Mouse (Mus musculus) hindbrain, postnatal 0 days (tissue): Measurements from ENCODE around the gene Gid4. TPM values are rescaled to one million over a fixed set of nuclear protein-coding genes. Genes with fewer than 3 reads are reported as not detected.

Source experiments
- ATAC-seq: fragments of 200-750 bp; cut with Nextera tagmentation; 2 replicates; pipeline ENCODE4 v1.8.0; 2017; ENCODE audit warnings: mild to moderate bottlenecking, moderate TSS enrichment, moderate library complexity
- DNase-seq: peaks from one replicate; pipeline ENCODE4 v3.0.0-alpha.2; 2015; ENCODE audit warnings: low spot score
- H3K27ac ChIP-seq: fragments of 300-500 bp; sonication (generic); 2 replicates; pipeline ENCODE4 v1.5.1; 2014; ENCODE audit warnings: mild to moderate bottlenecking
- H3K27me3 ChIP-seq: fragments of 300-500 bp; sonication (generic); 2 replicates; pipeline ENCODE4 v1.6.1; 2014; ENCODE audit warnings: low read length, mixed read lengths; ENCODE audit not compliant: insufficient read depth
- H3K36me3 ChIP-seq: fragments of 300-500 bp; sonication (generic); 2 replicates; pipeline ENCODE4 v1.6.1; 2014; ENCODE audit warnings: low read length, mixed read lengths; ENCODE audit not compliant: insufficient read depth
- H3K4me1 ChIP-seq: fragments of 300-500 bp; sonication (generic); 2 replicates; pipeline ENCODE4 v1.6.1; 2014; ENCODE audit warnings: antibody characterized with exemption, low read length, mixed read lengths; ENCODE audit not compliant: insufficient read depth
- H3K4me2 ChIP-seq: fragments of 300-500 bp; sonication (generic); 2 replicates; pipeline ENCODE4 v1.6.1; 2014; ENCODE audit warnings: low read depth, mild to moderate bottlenecking, low read length, moderate library complexity, mixed read lengths
- H3K4me3 ChIP-seq: fragments of 300-500 bp; sonication (generic); 2 replicates; pipeline ENCODE4 v1.5.1; 2014; ENCODE audit warnings: low read length
- H3K9ac ChIP-seq: fragments of 300-500 bp; sonication (generic); replicated peaks from 2 replicates; pipeline ENCODE4 v1.6.1; 2014; ENCODE audit warnings: mild to moderate bottlenecking, low read length, moderate library complexity, mixed read lengths
- H3K9me3 ChIP-seq: fragments of 300-500 bp; sonication (generic); 2 replicates; pipeline ENCODE4 v1.6.1; 2016; ENCODE audit warnings: low read length, mixed read lengths
- CTCF ChIP-seq: IDR thresholded peaks from 2 replicates; pipeline ENCODE4 v1.5.1; 2016; ENCODE audit warnings: antibody characterized with exemption, control low read depth, low read depth
- WGBS: fragments of 180-500 bp; shearing (Covaris S2); extraction: QIAGEN DNeasy Blood & Tissue Kit; methylation state at CpG from one replicate; pipeline ENCODE4 v1.1.7; 2014; 5-methylcytosine and 5-hydroxymethylcytosine counted together
- polyA plus RNA-seq: library from polyadenylated mRNA; unstranded; fragments of >200 nt; fragmentation: Nextera tagmentation; extraction: Ambion mirVana; gene quantifications from 2 replicates; pipeline ENCODE4 v1.2.1, GENCODE M21; 2015
- total RNA-seq: library from RNA; depleted of rRNA; stranded (reverse); fragments of >200 nt; gene quantifications from 2 replicates; pipeline ENCODE4 v1.2.3, GENCODE M21; 2014

The Gid4 gene
- total and polyA plus RNA-seq, 2 experiments from 2014 or later: 19.7 to 29.8 TPM

DNA sequence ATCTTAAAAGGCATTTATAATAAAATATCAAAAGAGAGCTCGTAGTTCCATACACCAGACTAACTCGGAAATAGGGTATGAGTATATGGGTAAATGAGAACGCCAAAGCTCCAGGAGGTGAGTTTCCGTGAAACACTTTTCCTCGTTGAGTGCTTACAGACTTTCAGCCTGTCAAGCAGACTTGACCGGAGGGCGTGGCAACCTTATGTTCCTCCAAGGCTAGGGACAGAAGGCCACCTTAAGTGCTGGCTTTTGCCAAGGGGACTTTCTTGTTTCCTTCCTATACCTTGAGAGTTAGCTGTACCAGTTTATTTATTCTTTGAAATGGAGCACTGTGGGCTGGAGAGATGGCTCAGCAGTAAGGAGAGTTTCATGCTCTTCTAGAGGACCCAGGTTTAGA, 23.2 kb downstream of the Gid4 start:
- no peaks in the 10 kb centered on the region for H3K4me1 ChIP-seq
- H3K9ac ChIP-seq: no peak overlapping the region
- no peak overlapping the region for H3K27ac ChIP-seq
- DNase-seq: no peak
- TF ChIP-seq CTCF: no peak
- ATAC-seq: no peak
- H3K9me3 ChIP-seq: no peaks in the 10 kb centered on the region
- H3K4me2 ChIP-seq: no peak overlapping the region
- H3K36me3 ChIP-seq: peaks cover 52% of the 10 kb centered on the region
- no peak overlapping the region for H3K4me3 ChIP-seq
- 45% methylated on average over 7 of the region's 7 CpGs for WGBS
- H3K27me3 ChIP-seq: no peaks in the 10 kb centered on the region

DNA sequence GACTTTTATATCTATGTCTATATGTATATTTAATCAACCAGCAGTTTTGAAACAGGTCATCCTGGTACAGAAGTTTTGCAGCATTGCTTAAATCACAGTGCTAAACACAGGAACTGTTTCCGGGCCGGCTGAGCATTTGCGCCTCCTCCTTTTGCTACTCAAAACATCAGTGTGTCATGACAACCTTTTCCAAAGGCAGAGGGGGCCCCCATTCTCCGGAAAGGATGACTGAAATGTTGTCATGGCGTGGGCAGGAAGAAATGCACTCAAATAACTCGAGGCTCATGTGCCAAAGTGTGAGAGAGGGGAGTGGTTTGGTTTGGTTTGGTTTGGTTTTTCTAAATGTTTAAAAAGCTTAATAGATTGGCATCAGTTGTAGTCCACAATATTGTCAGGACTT, 26.0 kb downstream of the Gid4 start:
- DNase-seq: no peak
- WGBS: 85% methylated on average over 6 of the region's 6 CpGs
- no peak overlapping the region for H3K9ac ChIP-seq
- peaks cover 35% of the 10 kb centered on the region for H3K36me3 ChIP-seq
- TF ChIP-seq CTCF: no peak
- H3K4me3 ChIP-seq: no peak overlapping the region
- no peaks in the 10 kb centered on the region for H3K4me1 ChIP-seq
- no peak overlapping the region for H3K4me2 ChIP-seq
- no peaks in the 10 kb centered on the region for H3K27me3 ChIP-seq
- ATAC-seq: no peak
- no peak overlapping the region for H3K27ac ChIP-seq
- H3K9me3 ChIP-seq: no peaks in the 10 kb centered on the region

DNA sequence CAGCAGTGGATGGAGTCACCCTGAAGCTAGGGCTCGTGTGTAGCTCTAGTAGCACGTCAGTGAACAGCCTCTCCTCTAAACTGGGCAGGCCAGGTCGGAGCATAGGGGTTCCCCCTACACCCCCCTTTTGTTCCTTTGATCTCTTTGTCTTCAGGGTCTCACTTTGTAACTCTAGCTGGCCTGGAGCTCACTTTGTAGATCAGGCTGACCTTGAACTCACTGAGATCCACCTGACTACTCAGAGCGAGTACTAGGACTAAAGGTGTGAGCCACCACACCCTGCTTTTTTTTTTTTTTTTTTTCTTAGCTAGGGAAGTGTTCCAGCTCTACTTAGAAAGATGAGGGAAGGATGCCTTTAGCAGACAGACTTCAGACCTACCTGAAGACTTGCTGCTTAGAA, 27.1 kb downstream of the Gid4 start:
- Histone ChIP-seq H3K4me3 (no peak overlapping the region), H3K4me1 (no peaks in the 10 kb centered on the region), H3K9me3 (no peaks in the 10 kb centered on the region), H3K36me3 (peaks cover 28% of the 10 kb centered on the region), H3K9ac (no peak overlapping the region), H3K4me2 (no peak overlapping the region), H3K27me3 (no peaks in the 10 kb centered on the region), H3K27ac (no peak overlapping the region)
- no peak for TF ChIP-seq CTCF
- ATAC-seq (no peak), DNase-seq (no peak)
- WGBS: 80% methylated on average over 4 of the region's 4 CpGs

DNA sequence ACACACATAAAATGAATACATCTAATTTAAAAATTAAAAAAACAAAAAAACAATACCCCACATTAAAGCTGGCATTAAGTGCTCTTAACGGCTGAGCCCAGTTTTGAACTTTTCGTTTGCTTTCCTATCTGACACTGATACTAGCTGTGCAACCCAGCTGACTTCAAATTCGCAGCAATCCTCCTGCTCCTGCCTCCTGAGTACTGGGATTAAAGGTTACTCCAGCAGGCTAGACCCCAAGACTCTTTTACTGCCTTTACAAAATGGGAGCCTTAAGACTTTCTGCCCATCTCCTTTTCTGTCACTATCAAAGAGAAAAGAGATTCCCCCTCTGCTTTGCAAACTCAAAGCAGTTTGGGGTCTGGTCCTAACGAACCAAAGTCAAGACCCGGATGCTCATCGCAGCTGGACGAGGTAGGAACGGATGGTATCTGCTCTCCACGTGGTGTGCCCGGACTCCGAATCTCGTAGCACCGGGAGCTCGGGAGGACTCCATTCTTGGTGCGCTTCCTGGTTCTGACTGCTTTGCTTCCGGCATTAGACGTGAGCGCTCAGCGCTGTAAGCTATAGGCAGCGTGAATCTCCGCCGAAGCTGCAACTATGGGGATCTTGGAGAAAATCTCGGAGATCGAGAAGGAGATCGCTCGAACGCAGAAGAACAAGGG, 37.3 kb downstream of the Gid4 start, which contains the start of gene Drg2:
Drg2 (plus strand) TSS at position 512 of the 665 bp plus-strand sequence.
- Histone ChIP-seq H3K27ac (peak within 1 kb of the TSS; percentile 75), H3K27me3 (no peaks in the 10 kb centered on the region), H3K4me1 (peaks cover 5% of the 10 kb centered on the region; the same call in 1 of the 2 replicates), H3K4me2 (peak within 1 kb of the TSS; percentile 90), H3K36me3 (peaks cover 24% of the 10 kb centered on the region), H3K9ac (peak within 1 kb of the TSS; percentile 74), H3K9me3 (no peaks in the 10 kb centered on the region), H3K4me3 (peak within 1 kb of the TSS; percentile 71)
- DNase-seq (peak; percentile 96), ATAC-seq (peak; percentile 92)
- 5% methylated on average over 27 of the region's 27 CpGs for WGBS
- no peak for TF ChIP-seq CTCF

DNA sequence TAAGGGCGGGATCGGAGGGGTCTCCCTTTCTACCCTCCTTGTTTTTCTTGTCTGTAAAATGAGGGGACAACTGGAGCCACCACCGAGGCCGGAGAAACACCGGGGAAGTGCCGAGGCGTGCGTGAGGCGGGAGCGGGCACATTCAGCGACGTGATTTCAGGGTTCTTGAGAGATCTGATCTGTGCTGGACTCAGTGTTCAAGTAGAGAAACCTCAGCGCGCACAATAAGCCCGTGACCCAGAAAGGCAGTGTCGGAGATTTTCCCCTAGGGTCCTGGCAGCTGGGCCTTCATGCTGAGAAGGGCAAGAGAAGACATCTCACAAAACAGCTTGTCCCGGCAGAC, 37.8 kb downstream of the Gid4 start:
- peak overlapping the region; percentile 71 for H3K4me3 ChIP-seq
- WGBS: under 1% methylated on average over 17 of the region's 17 CpGs
- no peaks in the 10 kb centered on the region for H3K27me3 ChIP-seq
- H3K4me2 ChIP-seq: peak overlapping the region; percentile 90
- no peaks in the 10 kb centered on the region for H3K9me3 ChIP-seq
- peak overlapping the region; percentile 75 for H3K27ac ChIP-seq
- TF ChIP-seq CTCF: no peak
- H3K9ac ChIP-seq: peak overlapping the region; percentile 74
- H3K4me1 ChIP-seq: peaks cover 5% of the 10 kb centered on the region; the same call in 1 of the 2 replicates
- H3K36me3 ChIP-seq: peaks cover 29% of the 10 kb centered on the region
- DNase-seq: peak; percentile 7
- peak; percentile 44 for ATAC-seq

DNA sequence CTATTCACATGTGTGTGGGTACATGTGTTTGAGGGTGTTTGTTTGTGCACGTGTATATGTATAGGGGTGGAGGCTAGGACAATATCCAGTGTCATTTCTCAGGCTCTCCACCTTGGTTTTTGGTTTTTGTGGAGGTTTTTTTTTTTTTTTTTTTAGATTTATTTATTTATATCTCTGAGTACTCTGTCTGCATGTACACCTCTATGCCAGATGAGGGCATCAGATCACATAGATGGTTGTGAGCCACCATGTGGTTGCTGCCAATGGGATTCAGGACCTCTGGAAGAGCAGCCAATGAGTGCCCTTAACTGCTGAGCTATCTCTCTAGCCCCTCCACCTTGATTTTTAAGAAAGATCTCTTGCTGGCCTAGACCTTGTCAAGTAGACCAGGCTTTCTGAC, 41.0 kb downstream of the Gid4 start:
- H3K27me3 ChIP-seq: no peaks in the 10 kb centered on the region
- H3K9me3 ChIP-seq: no peaks in the 10 kb centered on the region
- DNase-seq: peak; percentile 71
- 0 out of 2 replicates have a peak, but pooled peaks have one; percentile 46 for ATAC-seq
- peak; percentile 43 for TF ChIP-seq CTCF
- WGBS: 90% methylated on average over 1 of the region's 1 CpGs
- H3K4me2 ChIP-seq: no peak overlapping the region
- H3K27ac ChIP-seq: no peak overlapping the region
- peaks cover 52% of the 10 kb centered on the region for H3K36me3 ChIP-seq
- H3K4me1 ChIP-seq: peaks cover 5% of the 10 kb centered on the region; the same call in 1 of the 2 replicates
- no peak overlapping the region for H3K9ac ChIP-seq
- H3K4me3 ChIP-seq: no peak overlapping the region

DNA sequence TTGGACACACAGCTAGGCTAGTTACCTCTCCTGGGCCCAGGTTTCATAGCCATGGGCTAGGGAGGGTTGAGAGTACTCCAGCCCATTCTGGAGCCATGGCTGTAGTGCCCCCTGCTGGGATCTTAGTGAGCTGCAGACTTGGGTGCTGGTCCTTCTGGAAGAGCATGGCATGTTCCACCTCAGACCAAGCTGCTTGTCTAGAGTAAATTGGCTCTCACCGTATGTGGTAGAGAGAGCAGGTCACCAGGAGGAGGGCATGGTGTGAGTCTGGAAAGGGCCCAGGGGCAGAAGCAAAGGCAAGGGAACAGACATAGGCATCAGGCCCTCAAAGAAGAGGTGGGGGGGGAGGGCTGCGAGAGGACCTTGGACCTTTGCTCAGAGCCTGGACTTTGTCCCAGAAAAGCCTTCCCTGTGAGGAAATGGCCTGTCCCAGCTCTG, 49.0 kb downstream of the Gid4 start:
- 90% methylated on average over 2 of the region's 2 CpGs for WGBS
- peaks cover 64% of the 10 kb centered on the region for H3K36me3 ChIP-seq
- ATAC-seq: no peak

More for the DNA sequence above, 49.0 kb downstream of the Gid4 start:
- no peak overlapping the region for H3K9ac ChIP-seq
- no peak overlapping the region for H3K4me2 ChIP-seq
- no peak overlapping the region for H3K4me3 ChIP-seq
- no peaks in the 10 kb centered on the region for H3K27me3 ChIP-seq
- peak; percentile 53 for TF ChIP-seq CTCF
- no peaks in the 10 kb centered on the region for H3K9me3 ChIP-seq
- DNase-seq: peak; percentile 29
- no peaks in the 10 kb centered on the region for H3K4me1 ChIP-seq
- H3K27ac ChIP-seq: no peak overlapping the region
